Mouse (Mus musculus): Measurements from ENCODE around the gene Agap1.
A peak's percentile ranks its signal among the peaks of the same experiment; 100 is the strongest.

Agap1 gene

GRCm38 (mm10) chr1:89707756-89708480, 253.3 kb downstream of the Agap1 start:
- DNase-seq (ENCODE audit: low spot score in 2 of 2), result no peak

GRCm38 (mm10) chr1:89709824-89710223, 255.2 kb downstream of the Agap1 start:
- DNase-seq (ENCODE audit: low spot score in 2 of 2), result no peak

- DNase-seq (ENCODE audit: low spot score in 2 of 2), result no peak
Observed at GRCm38 (mm10) chr1:89713681-89714080, 259.1 kb downstream of the Agap1 start.

- DNase-seq (ENCODE audit: low spot score in 2 of 2), result no peak
Observed at GRCm38 (mm10) chr1:89714165-89714980, 259.8 kb downstream of the Agap1 start.

GRCm38 (mm10) chr1:89716234-89716633, 261.6 kb downstream of the Agap1 start:
- no peak for DNase-seq (ENCODE audit: low spot score in 2 of 2)

GRCm38 (mm10) chr1:89717100-89717499, 262.5 kb downstream of the Agap1 start:
- no peak for DNase-seq (ENCODE audit: low spot score in 2 of 2)

- DNase-seq (ENCODE audit: low spot score in 2 of 2), result no peak
Observed at GRCm38 (mm10) chr1:89718782-89719403, 264.3 kb downstream of the Agap1 start.

GRCm38 (mm10) chr1:89724141-89724540, 269.5 kb downstream of the Agap1 start:
- DNase-seq (ENCODE audit: low spot score in 2 of 2), result no peak

GRCm38 (mm10) chr1:89724555-89724954, 269.9 kb downstream of the Agap1 start:
- no peak for DNase-seq (ENCODE audit: low spot score in 2 of 2)

- DNase-seq (ENCODE audit: low spot score in 2 of 2), result no peak
Observed at GRCm38 (mm10) chr1:89724957-89725356, 270.4 kb downstream of the Agap1 start.

- DNase-seq (ENCODE audit: low spot score in 2 of 2), result no peak
Observed at GRCm38 (mm10) chr1:89728481-89728880, 273.9 kb downstream of the Agap1 start.

- DNase-seq (ENCODE audit: low spot score in 2 of 2), result peak in 1 of 2 experiments; percentile 11
Observed at GRCm38 (mm10) chr1:89730589-89731195, 276.1 kb downstream of the Agap1 start.

- no peak for DNase-seq (ENCODE audit: low spot score in 2 of 2)
Observed at GRCm38 (mm10) chr1:89734368-89734767, 279.8 kb downstream of the Agap1 start.

- no peak for DNase-seq (ENCODE audit: low spot score in 2 of 2)
Observed at GRCm38 (mm10) chr1:89735146-89735545, 280.5 kb downstream of the Agap1 start.

- no peak for DNase-seq (ENCODE audit: low spot score in 2 of 2)
Observed at GRCm38 (mm10) chr1:89736021-89736420, 281.4 kb downstream of the Agap1 start.

- DNase-seq (ENCODE audit: low spot score in 2 of 2), result no peak
Observed at GRCm38 (mm10) chr1:89739067-89739774, 284.6 kb downstream of the Agap1 start.

- no peak for DNase-seq (ENCODE audit: low spot score in 2 of 2)
Observed at GRCm38 (mm10) chr1:89739775-89740099, 285.1 kb downstream of the Agap1 start.

GRCm38 (mm10) chr1:89742359-89742758, 287.8 kb downstream of the Agap1 start:
- DNase-seq (ENCODE audit: low spot score in 2 of 2), result no peak

- DNase-seq (ENCODE audit: low spot score in 2 of 2), result no peak
Observed at GRCm38 (mm10) chr1:89746171-89746570, 291.6 kb downstream of the Agap1 start.

GRCm38 (mm10) chr1:89749666-89750065, 295.1 kb downstream of the Agap1 start:
- no peak for DNase-seq (ENCODE audit: low spot score in 2 of 2)

- no peak for DNase-seq (ENCODE audit: low spot score in 2 of 2)
Observed at GRCm38 (mm10) chr1:89750495-89750894, 295.9 kb downstream of the Agap1 start.

- DNase-seq (ENCODE audit: low spot score in 2 of 2), result no peak
Observed at GRCm38 (mm10) chr1:89750921-89751320, 296.3 kb downstream of the Agap1 start.

All from urinary bladder, adult 18-20 months (tissue).